10 mouse cellular contexts compared by ENCODE assay signal in genomic region chr2:65140330-65140922, GRCm38 (mm10).
DNase-seq lines count a peak whose midpoint lies in the region; ATAC-seq and TF ChIP-seq lines count a peak whose summit lies in the region.
"Had no signal": no experiment of that assay in that cellular context is flagged by ENCODE, and none has a peak within 500 bp of the region (broad histone marks: within the 10 kb centered on the region; RNA-seq: fewer than 3 reads in every experiment).

No protein-coding gene starts in this region.

- peaks cover 8% of the 10 kb centered on the region; the same call in 1 of the 2 replicates for H3K4me1 ChIP-seq in forebrain, embryonic 13.5 days
- no peaks in the 10 kb centered on the region for H3K4me1 ChIP-seq in forebrain, embryonic 11.5 days (replicated peaks; ENCODE audit: control insufficient read depth, insufficient read depth, low read length)
- H3K4me1 ChIP-seq in lung, embryonic 16.5 days (replicated peaks; ENCODE audit: control insufficient read depth, insufficient read depth, low read length): peaks cover 18% of the 10 kb centered on the region
- H3K4me1 ChIP-seq in heart, embryonic 12.5 days (replicated peaks): peaks cover 18% of the 10 kb centered on the region
- H3K4me1 ChIP-seq in midbrain, postnatal 0 days (ENCODE audit: insufficient read depth, low read length): no peaks in the 10 kb centered on the region
- H3K4me1 ChIP-seq in hindbrain, embryonic 16.5 days (ENCODE audit: control insufficient read depth, insufficient read depth, low read depth, low read length): no peaks in the 10 kb centered on the region
- H3K4me1 ChIP-seq: liver, embryonic 15.5 days had no signal

- no peak for DNase-seq in forebrain, embryonic 11.5 days (ENCODE audit: low spot score)
- DNase-seq in lung, postnatal 25 days (ENCODE audit: low spot score): no peak
- peak; percentile 9 for DNase-seq in midbrain, postnatal 0 days (ENCODE audit: low spot score)
- DNase-seq in left cerebral cortex, postnatal 36 days (ENCODE audit: low spot score in 2 of 2): no peak

- H3K27ac ChIP-seq in forebrain, embryonic 13.5 days: no peak overlapping the region
- no peak overlapping the region for H3K27ac ChIP-seq in forebrain, embryonic 11.5 days (ENCODE audit: low read depth, low read length)
- H3K27ac ChIP-seq in lung, embryonic 16.5 days (ENCODE audit: low read length): no peak overlapping the region
- peak overlapping the region; percentile 57 for H3K27ac ChIP-seq in heart, embryonic 12.5 days (ENCODE audit: poor library complexity, severe bottlenecking)
- H3K27ac ChIP-seq in midbrain, postnatal 0 days (ENCODE audit: low read depth, low read length): no peak overlapping the region
- no peak overlapping the region for H3K27ac ChIP-seq in hindbrain, embryonic 16.5 days (ENCODE audit: low read depth, low read length)
- H3K27ac ChIP-seq: liver, embryonic 15.5 days had no signal

- H3K36me3 ChIP-seq in forebrain, embryonic 13.5 days (ENCODE audit: poor library complexity, severe bottlenecking): no peaks in the 10 kb centered on the region
- H3K36me3 ChIP-seq in forebrain, embryonic 11.5 days (ENCODE audit: control insufficient read depth, insufficient read depth, low read length): no peaks in the 10 kb centered on the region
- H3K36me3 ChIP-seq in lung, embryonic 16.5 days (ENCODE audit: control insufficient read depth, insufficient read depth, low read length): no peaks in the 10 kb centered on the region; the same call in 1 of the 2 replicates
- H3K36me3 ChIP-seq in heart, embryonic 12.5 days: no peaks in the 10 kb centered on the region
- H3K36me3 ChIP-seq in midbrain, postnatal 0 days (ENCODE audit: insufficient read depth, low read length): no peaks in the 10 kb centered on the region
- H3K36me3 ChIP-seq in hindbrain, embryonic 16.5 days (ENCODE audit: control insufficient read depth, insufficient read depth, low read length): no peaks in the 10 kb centered on the region
- H3K36me3 ChIP-seq: liver, embryonic 15.5 days had no signal

- intact Hi-C loops in left cerebral cortex, postnatal 36 days (cut with DNase I): no loop called here

- no peaks in the 10 kb centered on the region for H3K27me3 ChIP-seq in forebrain, embryonic 13.5 days
- no peaks in the 10 kb centered on the region for H3K27me3 ChIP-seq in forebrain, embryonic 11.5 days (ENCODE audit: control insufficient read depth, insufficient read depth, low read length)
- H3K27me3 ChIP-seq in lung, embryonic 16.5 days (ENCODE audit: control insufficient read depth, insufficient read depth, low read depth, low read length): no peaks in the 10 kb centered on the region
- H3K27me3 ChIP-seq in heart, embryonic 12.5 days (replicated peaks): no peaks in the 10 kb centered on the region
- no peaks in the 10 kb centered on the region for H3K27me3 ChIP-seq in midbrain, postnatal 0 days (ENCODE audit: insufficient read depth, low read length)
- no peaks in the 10 kb centered on the region for H3K27me3 ChIP-seq in hindbrain, embryonic 16.5 days (replicated peaks; ENCODE audit: control insufficient read depth, insufficient read depth, low read length)
- H3K27me3 ChIP-seq: liver, embryonic 15.5 days had no signal

- H3K9ac ChIP-seq in forebrain, embryonic 13.5 days: no peak overlapping the region
- no peak overlapping the region for H3K9ac ChIP-seq in forebrain, embryonic 11.5 days (ENCODE audit: low read length)
- no peak overlapping the region for H3K9ac ChIP-seq in lung, embryonic 16.5 days (ENCODE audit: low read length)
- no peak overlapping the region for H3K9ac ChIP-seq in heart, embryonic 12.5 days
- H3K9ac ChIP-seq in midbrain, postnatal 0 days (replicated peaks; ENCODE audit: low read length, poor library complexity, severe bottlenecking): no peak overlapping the region
- H3K9ac ChIP-seq in hindbrain, embryonic 16.5 days (ENCODE audit: low read depth, low read length): no peak overlapping the region
- H3K9ac ChIP-seq: liver, embryonic 15.5 days had no signal

- H3K9me3 ChIP-seq in forebrain, embryonic 13.5 days (replicated peaks): no peaks in the 10 kb centered on the region
- H3K9me3 ChIP-seq in forebrain, embryonic 11.5 days (ENCODE audit: control insufficient read depth, low read length): no peaks in the 10 kb centered on the region
- H3K9me3 ChIP-seq in lung, embryonic 16.5 days (ENCODE audit: control insufficient read depth, low read length): no peaks in the 10 kb centered on the region
- H3K9me3 ChIP-seq in heart, embryonic 12.5 days (replicated peaks): no peaks in the 10 kb centered on the region; the same call in 1 of the 2 replicates
- no peaks in the 10 kb centered on the region for H3K9me3 ChIP-seq in midbrain, postnatal 0 days (ENCODE audit: low read length)
- H3K9me3 ChIP-seq in hindbrain, embryonic 16.5 days (ENCODE audit: control insufficient read depth, low read length): peaks cover 5% of the 10 kb centered on the region; the same call in 1 of the 2 replicates
- H3K9me3 ChIP-seq: liver, embryonic 15.5 days had no signal

- no peak overlapping the region for H3K4me3 ChIP-seq in forebrain, embryonic 13.5 days
- no peak overlapping the region for H3K4me3 ChIP-seq in forebrain, embryonic 11.5 days (ENCODE audit: low read depth, low read length)
- H3K4me3 ChIP-seq in lung, embryonic 16.5 days (ENCODE audit: low read length): no peak overlapping the region
- H3K4me3 ChIP-seq in heart, embryonic 12.5 days: no peak overlapping the region
- H3K4me3 ChIP-seq in midbrain, postnatal 0 days (ENCODE audit: low read depth, low read length): no peak overlapping the region
- H3K4me3 ChIP-seq in hindbrain, embryonic 16.5 days (ENCODE audit: low read length): no peak overlapping the region
- H3K4me3 ChIP-seq: liver, embryonic 15.5 days; myocyte had no signal

- TF ChIP-seq CTCF in midbrain, postnatal 0 days (IDR thresholded peaks at IDR 0.05): no peak

- H3K4me2 ChIP-seq in forebrain, embryonic 13.5 days: no peak overlapping the region
- H3K4me2 ChIP-seq in forebrain, embryonic 11.5 days (ENCODE audit: low read depth, low read length, severe bottlenecking): no peak overlapping the region
- no peak overlapping the region for H3K4me2 ChIP-seq in lung, embryonic 16.5 days (ENCODE audit: low read depth, low read length)
- H3K4me2 ChIP-seq in heart, embryonic 12.5 days: no peak overlapping the region; the same call in 1 of the 2 replicates
- H3K4me2 ChIP-seq in midbrain, postnatal 0 days (ENCODE audit: low read depth, low read length, poor library complexity, severe bottlenecking): no peak overlapping the region
- H3K4me2 ChIP-seq in hindbrain, embryonic 16.5 days (ENCODE audit: low read length): no peak overlapping the region
- H3K4me2 ChIP-seq: liver, embryonic 15.5 days had no signal

- peak; percentile 61; the same call in 1 of the 2 replicates for ATAC-seq in forebrain, embryonic 13.5 days
- ATAC-seq in forebrain, embryonic 11.5 days (replicated peaks; ENCODE audit: low FRiP score): no peak
- peak; percentile 67 for ATAC-seq in lung, embryonic 16.5 days (ENCODE audit: low read depth)
- ATAC-seq in heart, embryonic 12.5 days (ENCODE audit: insufficient number of reproducible peaks, low FRiP score): no peak
- no peak for ATAC-seq in midbrain, postnatal 0 days (ENCODE audit: low FRiP score)
- no peak for ATAC-seq in hindbrain, embryonic 16.5 days

- WGBS in forebrain, embryonic 13.5 days: 62% methylated on average over 6 of the region's 6 CpGs
- WGBS in forebrain, embryonic 11.5 days: 85% methylated on average over 6 of the region's 6 CpGs
- 36% methylated on average over 6 of the region's 6 CpGs for WGBS in lung, embryonic 16.5 days
- 41% methylated on average over 6 of the region's 6 CpGs for WGBS in heart, embryonic 12.5 days
- 48% methylated on average over 6 of the region's 6 CpGs for WGBS in midbrain, postnatal 0 days
- WGBS in hindbrain, embryonic 16.5 days: 61% methylated on average over 6 of the region's 6 CpGs

Comparison
In these comparisons a context has a peak if more than half of its experiments do, and no peak if none do; other contexts are left out.
1. ATAC-seq: peak in forebrain, embryonic 13.5 days (single experiment) and lung, embryonic 16.5 days (single experiment); none in forebrain, embryonic 11.5 days (single experiment), heart, embryonic 12.5 days (single experiment), midbrain, postnatal 0 days (single experiment) and hindbrain, embryonic 16.5 days (single experiment).